Mouse (Mus musculus) embryonic facial prominence, embryonic 13.5 days (tissue): ENCODE measurements at regions not wholly inside any gene's neighbourhood (a gene's known extent, or its start where the extent isn't known, plus 50 kb on each side); places are given as distances from the start of the nearest gene placed in this dataset.

Experiments used
- ATAC-seq: fragments of 200-750 bp; cut with Nextera tagmentation; 2 replicates; pipeline ENCODE4 v1.8.0; 2017; ENCODE audit warnings: low read depth; ENCODE audit not compliant: insufficient number of reproducible peaks, insufficient read depth, low FRiP score, low TSS enrichment
- H3K27ac ChIP-seq: fragments of 300-500 bp; sonication (generic); 2 replicates; pipeline ENCODE4 v1.5.1; 2015; ENCODE audit warnings: moderate library complexity, mild to moderate bottlenecking, inconsistent platforms
- H3K27me3 ChIP-seq: fragments of 300-500 bp; sonication (generic); 2 replicates; pipeline ENCODE4 v1.6.1; 2015; ENCODE audit warnings: mild to moderate bottlenecking, inconsistent platforms
- H3K36me3 ChIP-seq: fragments of 300-500 bp; sonication (generic); 2 replicates; pipeline ENCODE4 v1.6.1; 2015; ENCODE audit warnings: mild to moderate bottlenecking, inconsistent platforms
- H3K4me1 ChIP-seq: fragments of 300-500 bp; sonication (generic); 2 replicates; pipeline ENCODE4 v1.6.1; 2015; ENCODE audit warnings: inconsistent platforms
- H3K4me2 ChIP-seq: fragments of 300-500 bp; sonication (generic); 2 replicates; pipeline ENCODE4 v1.6.1; 2015; ENCODE audit warnings: moderate library complexity, mild to moderate bottlenecking, inconsistent platforms
- H3K4me3 ChIP-seq: fragments of 300-500 bp; sonication (generic); 2 replicates; pipeline ENCODE4 v1.5.1; 2015; ENCODE audit warnings: mild to moderate bottlenecking, inconsistent platforms
- H3K9ac ChIP-seq: fragments of 300-500 bp; sonication (generic); 2 replicates; pipeline ENCODE4 v1.6.1; 2015; ENCODE audit warnings: mild to moderate bottlenecking, inconsistent platforms
- H3K9me3 ChIP-seq: fragments of 300-500 bp; sonication (generic); 2 replicates; pipeline ENCODE4 v1.6.1; 2016; ENCODE audit warnings: inconsistent platforms
- WGBS: fragments of 180-500 bp; shearing (Covaris S2); methylation state at CpG from one replicate; pipeline ENCODE4 v1.1.7; 2015; ENCODE audit warnings: mixed read lengths; 5-methylcytosine and 5-hydroxymethylcytosine counted together

- H3K4me2 ChIP-seq, result no peak overlapping the region
- H3K9ac ChIP-seq, result no peak overlapping the region
- no peak for ATAC-seq
- no peak overlapping the region for H3K27ac ChIP-seq
- no peak overlapping the region for H3K4me3 ChIP-seq
- H3K36me3 ChIP-seq, result no peaks in the 10 kb centered on the region
- H3K27me3 ChIP-seq, result no peaks in the 10 kb centered on the region
- H3K9me3 ChIP-seq, result no peaks in the 10 kb centered on the region
- peaks cover 10% of the 10 kb centered on the region for H3K4me1 ChIP-seq
These were observed 390.0 kb upstream of the Mef2c start for GRCm38 (mm10) chr13:83113808-83114207.

DNA sequence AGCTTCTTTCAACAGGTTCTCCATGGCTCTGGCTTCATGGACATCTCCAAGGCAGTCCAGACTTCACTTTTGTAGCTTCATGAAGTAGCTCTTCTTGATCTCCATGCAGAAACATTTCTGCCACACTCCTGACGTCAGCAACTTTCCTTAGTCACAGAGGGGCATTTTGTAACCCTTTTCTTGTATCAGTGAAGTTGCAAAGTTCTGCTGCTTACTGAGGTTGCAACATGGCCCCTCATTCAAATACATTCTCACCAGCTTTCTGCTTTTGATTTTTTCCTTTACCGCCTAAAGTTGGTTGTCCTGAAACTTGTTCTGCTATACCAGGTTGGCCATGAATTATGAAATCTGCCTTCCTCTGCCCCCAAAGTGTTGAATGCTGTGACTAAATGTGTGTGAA, 389.4 kb upstream of the Mef2c start:
- no peaks in the 10 kb centered on the region for H3K27me3 ChIP-seq
- no peaks in the 10 kb centered on the region for H3K36me3 ChIP-seq
- no peak overlapping the region for H3K4me3 ChIP-seq
- H3K9me3 ChIP-seq, result no peaks in the 10 kb centered on the region
- H3K4me2 ChIP-seq, result no peak overlapping the region
- no peak for ATAC-seq
- 89% methylated on average over 2 of the region's 2 CpGs for WGBS
- H3K4me1 ChIP-seq, result peaks cover 10% of the 10 kb centered on the region
- no peak overlapping the region for H3K27ac ChIP-seq
- H3K9ac ChIP-seq, result no peak overlapping the region

DNA sequence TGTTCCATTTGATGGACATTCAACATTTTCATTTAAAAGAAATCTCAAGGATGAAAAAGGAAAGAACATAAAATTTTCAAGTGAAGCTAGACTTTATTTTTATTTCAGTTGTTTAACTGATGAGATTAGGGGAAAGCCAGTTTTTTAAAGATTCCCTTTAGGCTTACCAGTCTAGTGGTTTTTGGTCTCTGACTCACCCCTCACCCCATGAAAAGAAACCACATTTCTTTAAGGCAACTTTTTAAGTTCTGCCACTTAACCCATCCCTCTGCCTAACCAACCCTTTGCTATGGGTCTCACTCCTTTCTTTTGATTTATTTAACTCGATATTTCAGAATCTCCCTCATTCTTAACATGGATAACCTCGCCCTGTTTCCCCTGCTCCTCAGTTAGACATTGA, 388.1 kb upstream of the Mef2c start:
- Histone ChIP-seq H3K4me1 (peaks cover 9% of the 10 kb centered on the region), H3K27me3 (no peaks in the 10 kb centered on the region), H3K4me3 (no peak overlapping the region), H3K9ac (no peak overlapping the region), H3K4me2 (no peak overlapping the region), H3K36me3 (no peaks in the 10 kb centered on the region), H3K27ac (no peak overlapping the region), H3K9me3 (no peaks in the 10 kb centered on the region)
- 75% methylated on average over 2 of the region's 2 CpGs for WGBS
- no peak for ATAC-seq

- Histone ChIP-seq H3K27ac (no peak overlapping the region), H3K4me2 (no peak overlapping the region), H3K27me3 (no peaks in the 10 kb centered on the region), H3K9ac (no peak overlapping the region), H3K36me3 (no peaks in the 10 kb centered on the region), H3K9me3 (no peaks in the 10 kb centered on the region), H3K4me1 (peaks cover 4% of the 10 kb centered on the region; the same call in 1 of the 2 replicates), H3K4me3 (no peak overlapping the region)
- 38% methylated on average over 4 of the region's 4 CpGs for WGBS
- ATAC-seq, result no peak
These were observed 383.5 kb upstream of the Mef2c start for GRCm38 (mm10) chr13:83120343-83120742.

- H3K9ac ChIP-seq, result no peak overlapping the region
- H3K36me3 ChIP-seq, result no peaks in the 10 kb centered on the region
- H3K27ac ChIP-seq, result no peak overlapping the region
- H3K4me2 ChIP-seq, result no peak overlapping the region
- no peak overlapping the region for H3K4me3 ChIP-seq
- no peaks in the 10 kb centered on the region for H3K27me3 ChIP-seq
- H3K9me3 ChIP-seq, result no peaks in the 10 kb centered on the region
- no peak for ATAC-seq
- H3K4me1 ChIP-seq, result peaks cover 4% of the 10 kb centered on the region; the same call in 1 of the 2 replicates
These were observed 380.2 kb upstream of the Mef2c start for GRCm38 (mm10) chr13:83123596-83123995.

DNA sequence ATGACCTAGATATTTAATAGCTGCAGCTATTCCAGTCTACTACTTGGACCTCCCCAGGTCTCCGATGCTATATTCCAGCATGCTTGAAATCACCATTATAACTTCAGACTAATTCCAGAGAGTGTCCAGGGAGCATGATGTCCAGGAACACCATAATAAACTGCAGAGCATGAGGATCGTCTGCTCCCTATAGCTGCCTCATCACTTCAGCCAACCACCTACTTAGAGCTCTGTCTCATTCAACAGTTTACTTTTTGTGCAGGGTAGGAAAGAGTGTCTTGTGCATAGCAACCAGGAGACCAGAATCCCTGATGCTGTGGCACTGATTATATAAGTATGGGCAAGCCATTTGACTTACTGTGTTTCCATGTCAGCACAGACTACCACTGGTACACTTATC, 379.2 kb upstream of the Mef2c start:
- no peak overlapping the region for H3K4me2 ChIP-seq
- no peaks in the 10 kb centered on the region for H3K27me3 ChIP-seq
- H3K4me3 ChIP-seq, result no peak overlapping the region
- H3K9me3 ChIP-seq, result no peaks in the 10 kb centered on the region
- no peak overlapping the region for H3K9ac ChIP-seq
- ATAC-seq, result no peak
- 78% methylated on average over 2 of the region's 2 CpGs for WGBS
- no peak overlapping the region for H3K27ac ChIP-seq
- peaks cover 4% of the 10 kb centered on the region; the same call in 1 of the 2 replicates for H3K4me1 ChIP-seq
- no peaks in the 10 kb centered on the region for H3K36me3 ChIP-seq

DNA sequence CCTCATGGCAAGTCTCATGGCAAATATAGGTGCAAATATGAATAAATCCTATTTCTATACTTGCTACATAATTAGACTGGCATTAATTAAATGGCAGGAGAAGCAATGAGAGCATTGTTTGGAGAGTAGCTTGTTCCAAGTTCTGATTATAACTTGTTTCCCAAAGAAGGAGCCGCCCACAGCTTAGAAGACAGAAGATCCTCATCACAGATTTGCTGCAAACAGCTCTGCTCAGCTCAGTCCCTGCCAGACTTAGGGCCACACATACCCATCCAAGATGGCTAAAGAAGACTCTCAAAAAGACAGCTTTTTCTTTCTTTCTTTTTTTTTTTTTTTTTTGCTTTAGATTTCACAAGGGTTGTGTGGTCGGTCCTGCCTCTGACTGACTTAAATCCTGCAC, 377.4 kb upstream of the Mef2c start:
- Histone ChIP-seq H3K9me3 (no peaks in the 10 kb centered on the region), H3K4me2 (no peak overlapping the region), H3K4me3 (no peak overlapping the region), H3K27me3 (no peaks in the 10 kb centered on the region), H3K27ac (no peak overlapping the region), H3K9ac (no peak overlapping the region), H3K36me3 (no peaks in the 10 kb centered on the region), H3K4me1 (peaks cover 3% of the 10 kb centered on the region; the same call in 1 of the 2 replicates)
- ATAC-seq, result no peak
- 92% methylated on average over 2 of the region's 2 CpGs for WGBS

- no peak for ATAC-seq
- 41% methylated on average over 7 of the region's 7 CpGs for WGBS
- H3K36me3 ChIP-seq, result no peaks in the 10 kb centered on the region
- peaks cover 13% of the 10 kb centered on the region; the same call in 1 of the 2 replicates for H3K4me1 ChIP-seq
- 0 out of 2 replicates have a peak overlapping the region, but pooled peaks have one; percentile 3 for H3K27ac ChIP-seq
- H3K4me2 ChIP-seq, result no peak overlapping the region
- H3K4me3 ChIP-seq, result no peak overlapping the region
- H3K9ac ChIP-seq, result no peak overlapping the region
- H3K27me3 ChIP-seq, result no peaks in the 10 kb centered on the region
- no peaks in the 10 kb centered on the region for H3K9me3 ChIP-seq
These were observed 372.5 kb upstream of the Mef2c start for GRCm38 (mm10) chr13:83131129-83131981.

GRCm38 (mm10) chr13:83131982-83132354, 371.9 kb upstream of the Mef2c start:
- no peak overlapping the region for H3K4me3 ChIP-seq
- H3K27ac ChIP-seq, result 0 out of 2 replicates have a peak overlapping the region, but pooled peaks have one; percentile 3
- peaks cover 13% of the 10 kb centered on the region; the same call in 1 of the 2 replicates for H3K4me1 ChIP-seq
- ATAC-seq, result no peak
- no peak overlapping the region for H3K9ac ChIP-seq
- WGBS, result 36% methylated on average over 1 of the region's 1 CpGs
- H3K36me3 ChIP-seq, result no peaks in the 10 kb centered on the region
- no peaks in the 10 kb centered on the region for H3K27me3 ChIP-seq
- H3K4me2 ChIP-seq, result no peak overlapping the region
- H3K9me3 ChIP-seq, result no peaks in the 10 kb centered on the region

GRCm38 (mm10) chr13:83132671-83133638, 370.9 kb upstream of the Mef2c start:
- Histone ChIP-seq H3K9ac (no peak overlapping the region), H3K27me3 (no peaks in the 10 kb centered on the region), H3K9me3 (no peaks in the 10 kb centered on the region), H3K4me3 (no peak overlapping the region), H3K4me1 (peaks cover 13% of the 10 kb centered on the region; the same call in 1 of the 2 replicates), H3K4me2 (no peak overlapping the region), H3K27ac (peak overlapping the region; percentile 72), H3K36me3 (no peaks in the 10 kb centered on the region)
- ATAC-seq, result no peak
- 29% methylated on average over 7 of the region's 7 CpGs for WGBS

DNA sequence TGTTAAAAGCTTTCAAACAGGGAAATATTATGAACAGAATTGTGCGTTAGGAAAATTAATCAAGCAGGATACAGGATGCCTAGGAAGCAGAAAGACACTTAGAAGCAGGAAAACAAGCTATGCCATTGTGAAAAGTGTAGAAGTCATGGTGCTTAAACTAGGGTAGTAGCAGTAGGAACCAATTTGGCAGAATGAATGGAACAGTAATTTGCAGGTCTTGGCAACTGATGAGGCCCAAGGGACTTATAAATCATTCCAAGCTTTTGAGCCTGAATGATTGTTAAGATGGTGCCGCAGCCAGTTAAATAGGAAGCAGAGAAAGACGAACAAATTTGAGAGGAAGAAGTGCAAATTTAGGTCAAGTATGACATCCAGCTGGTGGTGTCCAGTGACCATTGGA, 360.5 kb upstream of the Mef2c start:
- H3K9me3 ChIP-seq, result no peaks in the 10 kb centered on the region
- no peak overlapping the region for H3K27ac ChIP-seq
- no peaks in the 10 kb centered on the region for H3K4me1 ChIP-seq
- no peak overlapping the region for H3K9ac ChIP-seq
- no peaks in the 10 kb centered on the region for H3K36me3 ChIP-seq
- WGBS, result 47% methylated on average over 3 of the region's 3 CpGs
- H3K27me3 ChIP-seq, result no peaks in the 10 kb centered on the region
- no peak overlapping the region for H3K4me3 ChIP-seq
- no peak overlapping the region for H3K4me2 ChIP-seq
- ATAC-seq, result no peak
